Mouse (Mus musculus) limb, embryonic 14.5 days (tissue): ENCODE results near the gene Calhm2. TPM values are rescaled to one million over a fixed set of nuclear protein-coding genes. Genes with fewer than 3 reads are reported as not detected.

Source experiments
- ATAC-seq: fragments of 200-750 bp; cut with Nextera tagmentation; 2 replicates; pipeline ENCODE4 v1.8.0; 2017; ENCODE audit warnings: low read depth, moderate number of reproducible peaks, moderate TSS enrichment; ENCODE audit not compliant: low FRiP score
- DNase-seq: peaks from one replicate; pipeline ENCODE4 v3.0.0-alpha.2; 2015; ENCODE audit warnings: low spot score
- H3K27ac ChIP-seq: fragments of 300-500 bp; sonication (generic); replicated peaks from 2 replicates; pipeline ENCODE4 v1.5.1; 2014; ENCODE audit warnings: low read depth, mild to moderate bottlenecking, low read length, moderate library complexity, mixed read lengths
- H3K27me3 ChIP-seq: fragments of 300-500 bp; sonication (generic); 2 replicates; pipeline ENCODE4 v1.6.1; 2014; ENCODE audit warnings: low read length, mixed read lengths; ENCODE audit not compliant: control insufficient read depth, insufficient read depth
- H3K36me3 ChIP-seq: fragments of 300-500 bp; sonication (generic); 2 replicates; pipeline ENCODE4 v1.6.1; 2014; ENCODE audit warnings: mild to moderate bottlenecking, low read length, moderate library complexity, mixed read lengths; ENCODE audit not compliant: control insufficient read depth, insufficient read depth
- H3K4me1 ChIP-seq: fragments of 300-500 bp; sonication (generic); 2 replicates; pipeline ENCODE4 v1.6.1; 2014; ENCODE audit warnings: antibody characterized with exemption, low read length, mixed read lengths; ENCODE audit not compliant: control insufficient read depth, insufficient read depth
- H3K4me2 ChIP-seq: fragments of 300-500 bp; sonication (generic); replicated peaks from 2 replicates; pipeline ENCODE4 v1.6.1; 2014; ENCODE audit warnings: low read depth, mild to moderate bottlenecking, low read length, moderate library complexity; ENCODE audit not compliant: severe bottlenecking
- H3K4me3 ChIP-seq: fragments of 300-500 bp; sonication (generic); replicated peaks from 2 replicates; pipeline ENCODE4 v1.5.1; 2014; ENCODE audit warnings: low read length
- H3K9ac ChIP-seq: fragments of 300-500 bp; sonication (generic); 2 replicates; pipeline ENCODE4 v1.6.1; 2014; ENCODE audit warnings: mild to moderate bottlenecking, low read depth, low read length, moderate library complexity; ENCODE audit not compliant: severe bottlenecking
- H3K9me3 ChIP-seq: fragments of 300-500 bp; sonication (generic); 2 replicates; pipeline ENCODE4 v1.6.1; 2016; ENCODE audit warnings: low read length; ENCODE audit not compliant: control insufficient read depth
- POLR2A ChIP-seq: fragments of 200-500 bp; IDR thresholded peaks from 2 replicates; pipeline ENCODE4 v1.8.0; 2012; ENCODE audit warnings: inconsistent platforms, mild to moderate bottlenecking, moderate library complexity, borderline replicate concordance; ENCODE audit not compliant: insufficient read depth, insufficient read length; ENCODE audit errors: extremely low read depth
- WGBS: fragments of 180-500 bp; shearing (Covaris S2); extraction: QIAGEN DNeasy Blood & Tissue Kit; methylation state at CpG from one replicate; pipeline ENCODE4 v1.1.7; 2014; 5-methylcytosine and 5-hydroxymethylcytosine counted together
- polyA plus RNA-seq, 2 experiments: library from polyadenylated mRNA; depleted of rRNA in 1 of 2; stranded (reverse) in 1 of 2; unstranded in 1 of 2; fragments of >200 nt; fragmentation: Nextera tagmentation in 1 of 2; extraction: Ambion mirVana in 1 of 2; gene quantifications; 2 replicates each; pipeline versions ENCODE4 v1.2.1 to v1.2.3; 2012 to 2014

The Calhm2 gene
- polyA plus RNA-seq (2012; rRNA removed) (11.4 and 13.9 TPM in 2 replicates), polyA plus RNA-seq (2014; fragmentation: Nextera tagmentation; extraction: Ambion mirVana) (4.7 and 5.2 TPM in 2 replicates)

- Histone ChIP-seq H3K27me3 (no peaks in the 10 kb centered on the region), H3K36me3 (peaks cover 13% of the 10 kb centered on the region), H3K9me3 (no peaks in the 10 kb centered on the region), H3K4me3 (peak within 1 kb of the TSS; percentile 40), H3K9ac (peak within 1 kb of the TSS; percentile 62), H3K4me2 (peak within 1 kb of the TSS; percentile 60), H3K4me1 (peaks cover 21% of the 10 kb centered on the region), H3K27ac (peak within 1 kb of the TSS; percentile 72)
- DNase-seq (peak; percentile 59), ATAC-seq (peak; percentile 67)
- 3% methylated on average over 27 of the region's 28 CpGs for WGBS
- no peak for TF ChIP-seq POLR2A
These were observed at the start of gene Calhm2 for GRCm38 (mm10) chr19:47137771-47138421. Gene Calhm2, minus strand, starts transcription at chr19:47138294.

GRCm38 (mm10) chr19:47186514-47187275 lies 48.6 kb upstream of the Calhm2 start:
- Histone ChIP-seq H3K27ac (no peak overlapping the region), H3K36me3 (no peaks in the 10 kb centered on the region), H3K9ac (no peak overlapping the region), H3K9me3 (peaks cover 5% of the 10 kb centered on the region; the same call in 1 of the 2 replicates), H3K4me1 (peaks cover 5% of the 10 kb centered on the region; the same call in 1 of the 2 replicates), H3K27me3 (no peaks in the 10 kb centered on the region), H3K4me2 (no peak overlapping the region), H3K4me3 (no peak overlapping the region)
- no peak for TF ChIP-seq POLR2A
- 60% methylated on average over 15 of the region's 15 CpGs for WGBS
- ATAC-seq = no peak
- no peak for DNase-seq

DNA sequence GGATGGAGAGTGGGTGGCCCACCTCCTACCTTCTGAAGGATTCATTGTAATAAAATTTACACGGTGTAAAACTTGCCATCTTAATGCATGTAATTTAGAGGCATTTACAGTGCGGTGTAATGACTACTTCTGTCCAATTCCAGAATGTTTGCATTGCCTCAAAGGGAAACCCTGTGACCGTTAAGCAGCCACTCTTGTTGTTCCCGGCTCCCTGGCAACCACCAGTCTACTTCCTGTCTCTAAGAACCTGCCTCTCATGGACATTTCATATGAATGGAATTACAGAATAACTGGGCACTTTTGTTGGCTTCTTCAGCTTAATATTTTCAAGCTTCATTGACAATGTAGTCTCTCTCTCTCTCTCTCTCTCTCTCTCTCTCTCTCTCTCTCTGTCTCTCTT lies 46.6 kb upstream of the Calhm2 start:
- Histone ChIP-seq H3K27ac (no peak overlapping the region), H3K27me3 (peaks cover 12% of the 10 kb centered on the region), H3K4me3 (no peak overlapping the region), H3K4me1 (peaks cover 8% of the 10 kb centered on the region), H3K9me3 (peaks cover 5% of the 10 kb centered on the region; the same call in 1 of the 2 replicates), H3K36me3 (no peaks in the 10 kb centered on the region), H3K4me2 (no peak overlapping the region), H3K9ac (no peak overlapping the region)
- WGBS = 38% methylated on average over 4 of the region's 4 CpGs
- TF ChIP-seq POLR2A = no peak
- DNase-seq = no peak
- 0 out of 2 replicates have a peak, but pooled peaks have one; percentile 28 for ATAC-seq

GRCm38 (mm10) chr19:47184221-47184620 lies 46.1 kb upstream of the Calhm2 start:
- Histone ChIP-seq H3K4me3 (no peak overlapping the region), H3K27ac (no peak overlapping the region), H3K36me3 (no peaks in the 10 kb centered on the region), H3K27me3 (peaks cover 17% of the 10 kb centered on the region), H3K9me3 (peaks cover 5% of the 10 kb centered on the region; the same call in 1 of the 2 replicates), H3K4me2 (no peak overlapping the region), H3K4me1 (peaks cover 12% of the 10 kb centered on the region), H3K9ac (no peak overlapping the region)
- no peak for ATAC-seq
- DNase-seq = no peak
- TF ChIP-seq POLR2A = no peak
- WGBS = 65% methylated on average over 8 of the region's 8 CpGs

DNA sequence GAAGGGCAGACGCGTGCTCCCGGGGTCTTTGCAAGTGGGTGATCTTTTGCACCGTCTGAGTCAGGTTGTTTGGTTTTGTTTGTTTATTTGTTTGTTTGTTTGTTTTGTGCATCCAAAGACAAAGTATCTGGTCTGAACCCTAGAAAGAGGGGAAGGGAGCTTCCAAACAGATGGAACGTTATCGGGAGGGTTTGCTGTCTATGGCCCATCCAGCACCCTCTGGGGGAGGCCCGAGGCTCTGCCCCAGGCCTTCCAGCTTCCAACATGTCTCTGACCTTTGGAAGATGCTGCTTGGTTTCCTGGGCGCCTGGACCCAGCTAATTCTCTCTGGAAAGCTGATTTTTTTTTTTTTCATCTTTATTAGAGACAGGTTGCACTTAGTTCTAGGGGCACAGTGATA lies 41.9 kb upstream of the Calhm2 start:
- DNase-seq (no peak), ATAC-seq (no peak)
- Histone ChIP-seq H3K4me3 (peak overlapping the region; percentile 71), H3K4me2 (no peak overlapping the region; the same call in 1 of the 2 replicates), H3K27ac (no peak overlapping the region), H3K9me3 (peaks cover 5% of the 10 kb centered on the region; the same call in 1 of the 2 replicates), H3K4me1 (peaks cover 6% of the 10 kb centered on the region), H3K36me3 (no peaks in the 10 kb centered on the region), H3K27me3 (peaks cover 17% of the 10 kb centered on the region), H3K9ac (no peak overlapping the region)
- TF ChIP-seq POLR2A = no peak
- 12% methylated on average over 8 of the region's 8 CpGs for WGBS
